Mouse (Mus musculus) R1 (cell line): Measurements from ENCODE around the gene Aak1.

Source experiments
- DNase-seq: peaks from one replicate; pipeline ENCODE4 v3.0.0-alpha.2; 2018; ENCODE audit warnings: low read depth, low spot score

The Aak1 gene

GRCm38 (mm10) chr6:86955741-86956140 is 106.4 kb downstream of the Aak1 start:
- no peak for DNase-seq

- DNase-seq, result peak; percentile 63
Observed at GRCm38 (mm10) chr6:86956206-86956605, 106.9 kb downstream of the Aak1 start.

- no peak for DNase-seq
Observed at GRCm38 (mm10) chr6:86959006-86959405, 109.7 kb downstream of the Aak1 start.

- DNase-seq, result no peak
Observed at GRCm38 (mm10) chr6:86963987-86964685, 114.8 kb downstream of the Aak1 start.

- DNase-seq, result no peak
Observed at GRCm38 (mm10) chr6:86967166-86967565, 117.8 kb downstream of the Aak1 start.

GRCm38 (mm10) chr6:86973956-86974355 is 124.6 kb downstream of the Aak1 start:
- no peak for DNase-seq

- no peak for DNase-seq
Observed at GRCm38 (mm10) chr6:86978156-86978908, 129.0 kb downstream of the Aak1 start.

GRCm38 (mm10) chr6:86978909-86979265 is 129.6 kb downstream of the Aak1 start:
- no peak for DNase-seq

- DNase-seq, result no peak
Observed at GRCm38 (mm10) chr6:86981206-86981605, 131.9 kb downstream of the Aak1 start.

- DNase-seq, result no peak
Observed at GRCm38 (mm10) chr6:86985314-86986106, 136.2 kb downstream of the Aak1 start.

- DNase-seq, result no peak
Observed at GRCm38 (mm10) chr6:86989576-86989975, 140.3 kb downstream of the Aak1 start.

- DNase-seq, result no peak
Observed at GRCm38 (mm10) chr6:86991041-86991440, 141.7 kb downstream of the Aak1 start.

- DNase-seq, result no peak
Observed at GRCm38 (mm10) chr6:86992349-86992748, 143.0 kb downstream of the Aak1 start.

- no peak for DNase-seq
Observed at GRCm38 (mm10) chr6:86994254-86994653, 144.9 kb downstream of the Aak1 start.

- DNase-seq, result no peak
Observed at GRCm38 (mm10) chr6:86996629-86997307, 147.5 kb downstream of the Aak1 start.

GRCm38 (mm10) chr6:86997360-86997759 is 148.0 kb downstream of the Aak1 start:
- no peak for DNase-seq

- no peak for DNase-seq
Observed at GRCm38 (mm10) chr6:87001995-87002394, 152.7 kb downstream of the Aak1 start.

- peak; percentile 87 for DNase-seq
Observed at GRCm38 (mm10) chr6:87002521-87003055, 153.3 kb downstream of the Aak1 start.

- no peak for DNase-seq
Observed at GRCm38 (mm10) chr6:87004099-87004498, 154.8 kb downstream of the Aak1 start.

GRCm38 (mm10) chr6:87005577-87005976 is 156.3 kb downstream of the Aak1 start:
- no peak for DNase-seq

GRCm38 (mm10) chr6:87008887-87009286 is 159.6 kb downstream of the Aak1 start, which contains the start of gene Nfu1:
Nfu1 (plus strand) TSS chr6:87009236.
- peak; percentile 45 for DNase-seq
